Mouse (Mus musculus) effector memory CD4-positive, alpha-beta T cell, adult 7 months (primary cell): ENCODE measurements around the gene Eri3. TPM values are rescaled to one million over a fixed set of nuclear protein-coding genes. Genes with fewer than 3 reads are reported as not detected.

Experiments
- polyA plus RNA-seq: library from polyadenylated mRNA; unstranded; fragments of 100-300 nt; shearing (Covaris generic); gene quantifications from one replicate; pipeline ENCODE4 v1.2.1, GENCODE M21; 2017

Eri3 gene
- 40.6 TPM for polyA plus RNA-seq

GRCm38 (mm10) chr4:117550140-117550851 is at the start of gene Eri3:
TSS of gene Eri3 (plus strand) at chr4:117550365.

GRCm38 (mm10) chr4:117681931-117682461 is 131.8 kb downstream of the Eri3 start, which contains the start of gene Dmap1:
TSS of gene Dmap1 (minus strand) at chr4:117682273.

Other genes starting within 250 kb of the Eri3 start
- gene Rnf220, start 53.3 kb upstream of the Eri3 start, polyA plus RNA-seq = 115 TPM
- gene Dmap1, start 131.9 kb downstream of the Eri3 start, polyA plus RNA-seq = 24.5 TPM
- gene Gm12845, start 174.0 kb downstream of the Eri3 start, polyA plus RNA-seq = not detected
- gene Klf17, start 215.3 kb downstream of the Eri3 start, polyA plus RNA-seq = 0.16 TPM